Mouse (Mus musculus): ENCODE results near the gene Mtus2. TPM values are rescaled to one million over a fixed set of nuclear protein-coding genes. Genes with fewer than 3 reads are reported as not detected.

Mtus2 gene
- total RNA-seq, 2 experiments from 2014 or later, result 39.9 to 41.4 TPM

GRCm38 (mm10) chr5:148022784-148023183 is 65.7 kb downstream of the Mtus2 start:
- DNase-seq (ENCODE audit: low spot score in 2 of 2), result no peak
- intact Hi-C loops (cut with DNase I), result no loop called here

- peak; percentile 16 to 32 for DNase-seq (ENCODE audit: low spot score in 2 of 2)
- intact Hi-C loops (cut with DNase I), result no loop called here
Observed at GRCm38 (mm10) chr5:148026401-148027349, 69.6 kb downstream of the Mtus2 start.

- intact Hi-C loops (cut with DNase I), result no loop called here
- no peak for DNase-seq (ENCODE audit: low spot score in 2 of 2)
Observed at GRCm38 (mm10) chr5:148027985-148028384, 70.9 kb downstream of the Mtus2 start.

- no peak for DNase-seq (ENCODE audit: low spot score in 2 of 2)
- intact Hi-C loops (cut with DNase I), result no loop called here
Observed at GRCm38 (mm10) chr5:148041661-148042060, 84.5 kb downstream of the Mtus2 start.

- intact Hi-C loops (cut with DNase I), result no loop called here
- DNase-seq (ENCODE audit: low spot score in 2 of 2), result no peak
Observed at GRCm38 (mm10) chr5:148048200-148048599, 91.1 kb downstream of the Mtus2 start.

GRCm38 (mm10) chr5:148049304-148049703 is 92.2 kb downstream of the Mtus2 start:
- intact Hi-C loops (cut with DNase I), result no loop called here
- no peak for DNase-seq (ENCODE audit: low spot score in 2 of 2)

- no peak for DNase-seq (ENCODE audit: low spot score in 2 of 2)
- intact Hi-C loops (cut with DNase I), result no loop called here
Observed at GRCm38 (mm10) chr5:148052846-148053608, 95.9 kb downstream of the Mtus2 start.

- intact Hi-C loops (cut with DNase I), result no loop called here
- no peak for DNase-seq (ENCODE audit: low spot score in 2 of 2)
Observed at GRCm38 (mm10) chr5:148053609-148053990, 96.5 kb downstream of the Mtus2 start.

- no peak for DNase-seq (ENCODE audit: low spot score in 2 of 2)
- intact Hi-C loops (cut with DNase I), result no loop called here
Observed at GRCm38 (mm10) chr5:148056831-148057230, 99.7 kb downstream of the Mtus2 start.

GRCm38 (mm10) chr5:148057433-148057832 is 100.3 kb downstream of the Mtus2 start:
- DNase-seq (ENCODE audit: low spot score in 2 of 2), result no peak
- intact Hi-C loops (cut with DNase I), result no loop called here

- DNase-seq (ENCODE audit: low spot score in 2 of 2), result no peak
- intact Hi-C loops (cut with DNase I), result no loop called here
Observed at GRCm38 (mm10) chr5:148059339-148059738, 102.2 kb downstream of the Mtus2 start.

- DNase-seq (ENCODE audit: low spot score in 2 of 2), result no peak
- intact Hi-C loops (cut with DNase I), result no loop called here
Observed at GRCm38 (mm10) chr5:148061869-148062268, 104.7 kb downstream of the Mtus2 start.

GRCm38 (mm10) chr5:148063745-148064144 is 106.6 kb downstream of the Mtus2 start:
- DNase-seq (ENCODE audit: low spot score in 2 of 2), result no peak
- intact Hi-C loops (cut with DNase I), result no loop called here

GRCm38 (mm10) chr5:148065251-148065650 is 108.1 kb downstream of the Mtus2 start:
- DNase-seq (ENCODE audit: low spot score in 2 of 2), result no peak
- intact Hi-C loops (cut with DNase I), result no loop called here

GRCm38 (mm10) chr5:148069909-148070308 is 112.8 kb downstream of the Mtus2 start:
- intact Hi-C loops (cut with DNase I), result no loop called here
- DNase-seq (ENCODE audit: low spot score in 2 of 2), result no peak

GRCm38 (mm10) chr5:148071800-148072199 is 114.7 kb downstream of the Mtus2 start:
- intact Hi-C loops (cut with DNase I), result no loop called here
- DNase-seq (ENCODE audit: low spot score in 2 of 2), result no peak

GRCm38 (mm10) chr5:148073461-148073860 is 116.3 kb downstream of the Mtus2 start:
- DNase-seq (ENCODE audit: low spot score in 2 of 2), result no peak
- intact Hi-C loops (cut with DNase I), result no loop called here

- intact Hi-C loops (cut with DNase I), result no loop called here
- DNase-seq (ENCODE audit: low spot score in 2 of 2), result no peak
Observed at GRCm38 (mm10) chr5:148079732-148080131, 122.6 kb downstream of the Mtus2 start.

GRCm38 (mm10) chr5:148083541-148083940 is 126.4 kb downstream of the Mtus2 start:
- intact Hi-C loops (cut with DNase I), result no loop called here
- DNase-seq (ENCODE audit: low spot score in 2 of 2), result no peak

- intact Hi-C loops (cut with DNase I), result no loop called here
- DNase-seq (ENCODE audit: low spot score in 2 of 2), result no peak
Observed at GRCm38 (mm10) chr5:148084766-148085165, 127.6 kb downstream of the Mtus2 start.

- intact Hi-C loops (cut with DNase I), result no loop called here
- peak in 1 of 2 experiments; percentile 36 for DNase-seq (ENCODE audit: low spot score in 2 of 2)
Observed at GRCm38 (mm10) chr5:148087796-148088195, 130.7 kb downstream of the Mtus2 start.
